ENCODE assay signal across 22 mouse cellular contexts in genomic region chr13:108338076-108338836, GRCm38 (mm10). TPM values are rescaled to one million over a fixed set of nuclear protein-coding genes. Genes with fewer than 3 reads are reported as not detected.
DNase-seq lines count a peak whose midpoint lies in the region; ATAC-seq and TF ChIP-seq lines count a peak whose summit lies in the region.
"Had no signal": no experiment of that assay in that cellular context is flagged by ENCODE, and none has a peak within 500 bp of the region (broad histone marks: within the 10 kb centered on the region; RNA-seq: fewer than 3 reads in every experiment).

No protein-coding gene starts in this region.

- no peak for TF ChIP-seq EP300 in liver, postnatal 0 days (IDR thresholded peaks at IDR 0.05; ENCODE audit: low read depth)

- no peak overlapping the region for H3K4me3 ChIP-seq in liver, postnatal 0 days (ENCODE audit: low read depth, low read length)
- H3K4me3 ChIP-seq: embryonic facial prominence, embryonic 15.5 days; forebrain, embryonic 10.5 days; layer of hippocampus, adult 2 months; liver, embryonic 13.5 days; stomach, embryonic 15.5 days had no signal

- no peak overlapping the region for H3K27ac ChIP-seq in liver, postnatal 0 days (ENCODE audit: low read depth)
- H3K27ac ChIP-seq: embryonic facial prominence, embryonic 15.5 days; forebrain, embryonic 10.5 days; layer of hippocampus, adult 2 months; liver, embryonic 13.5 days; stomach, embryonic 15.5 days had no signal

- peak; percentile 12; the same call in 1 of the 2 replicates for ATAC-seq in liver, postnatal 0 days
- peak; percentile 64 for ATAC-seq in inflammation-experienced regulatory T-cells, adult 6 months
- ATAC-seq: hindbrain, embryonic 16.5 days; midbrain, embryonic 16.5 days had no signal

- 72% methylated on average over 7 of the region's 7 CpGs for WGBS in liver, postnatal 0 days (ENCODE audit: insufficient replicate concordance)

- DNase-seq in liver, postnatal 0 days = no peak
- no peak for DNase-seq in liver
- DNase-seq in kidney, postnatal 25 days = peak; percentile 70 to 84
- no peak for DNase-seq in testis, postnatal 10 days (ENCODE audit: low spot score)
- no peak for DNase-seq in lung, postnatal 14 days
- DNase-seq in ovary, postnatal 36 days (ENCODE audit: low spot score) = no peak
- DNase-seq: adrenal gland, postnatal 14 days; cerebellum, adult 8-10 months; embryo, embryonic 11 days; gastrocnemius, postnatal 14 days; heart, postnatal 4 days; left cerebral cortex, postnatal 4 days; liver, embryonic 13.5 days; lung, postnatal 10 days; thymus, postnatal 25 days had no signal

- no peak overlapping the region for H3K4me2 ChIP-seq in liver, postnatal 0 days (ENCODE audit: low read depth, low read length)
- H3K4me2 ChIP-seq: embryonic facial prominence, embryonic 15.5 days; liver, embryonic 13.5 days; stomach, embryonic 15.5 days had no signal

- H3K4me1 ChIP-seq in liver, postnatal 0 days (ENCODE audit: insufficient read depth) = 0 out of 2 replicates have a peak, but pooled peaks cover 5% of the 10 kb centered on the region
- H3K4me1 ChIP-seq: embryonic facial prominence, embryonic 15.5 days; forebrain, embryonic 10.5 days had no signal

- no peak overlapping the region for H3K9ac ChIP-seq in liver, postnatal 0 days (replicated peaks)
- H3K9ac ChIP-seq: embryonic facial prominence, embryonic 15.5 days; liver, embryonic 13.5 days; stomach, embryonic 15.5 days had no signal

- no peaks in the 10 kb centered on the region for H3K36me3 ChIP-seq in liver, postnatal 0 days (replicated peaks; ENCODE audit: insufficient read depth, low read length)
- H3K36me3 ChIP-seq: embryonic facial prominence, embryonic 15.5 days; stomach, embryonic 15.5 days had no signal

- no peak for TF ChIP-seq CTCF in liver, postnatal 0 days (IDR thresholded peaks at IDR 0.05; ENCODE audit: low read depth)

- H3K9me3 ChIP-seq in liver, postnatal 0 days (ENCODE audit: low read length) = no peaks in the 10 kb centered on the region
- H3K9me3 ChIP-seq: embryonic facial prominence, embryonic 15.5 days; forebrain, embryonic 10.5 days; liver, embryonic 13.5 days; stomach, embryonic 15.5 days had no signal

- no peaks in the 10 kb centered on the region for H3K27me3 ChIP-seq in liver, postnatal 0 days (ENCODE audit: insufficient read depth, low read length)
- H3K27me3 ChIP-seq: embryonic facial prominence, embryonic 15.5 days; liver, embryonic 13.5 days; stomach, embryonic 15.5 days had no signal

RNA-seq across cellular contexts. Expression of gene Depdc1b, which starts 22.1 kb away (rescaled TPM):
- 5.4 and 6.5 TPM in 2 replicates for polyA plus RNA-seq in liver, postnatal 0 days (2015; fragmentation: Nextera tagmentation; extraction: Ambion mirVana)
- 10 to 100 TPM in 1 of 3 experiments, under 1 TPM in 2; 0.30 to 12.3 (median 0.53) TPM for polyA plus RNA-seq in inflammation-experienced regulatory T-cells, adult 6 months (2017; shearing (Covaris generic))

Comparison
In these comparisons a context has a peak if more than half of its experiments do, and no peak if none do; other contexts are left out.
1. DNase-seq: peak in kidney, postnatal 25 days (2 of 2); none in liver, postnatal 0 days (single experiment), liver (single experiment), testis, postnatal 10 days (single experiment), lung, postnatal 14 days (single experiment) and ovary, postnatal 36 days (single experiment).